Mouse (Mus musculus) heart, postnatal 36 days (tissue): ENCODE measurements at regions not wholly inside any gene's neighbourhood (a gene's known extent, or its start where the extent isn't known, plus 50 kb on each side); places are given as distances from the start of the nearest gene placed in this dataset.

ENCODE experiments used
- DNase-seq, 2 experiments: peaks; one replicate each; pipeline ENCODE4 v3.0.0; 2021 to 2022
- intact Hi-C: fragments of 180-260 bp; cut with DNase I; formaldehyde crosslinking; loops from one replicate; pipeline ENCODE4 v1.15.1; 2025

- intact Hi-C loops, result no loop called here
- no peak for DNase-seq
Measured at GRCm38 (mm10) chr4:12837097-12837426, 665.2 kb upstream of the Fam92a start.

GRCm38 (mm10) chr4:12836326-12837096 lies 664.7 kb upstream of the Fam92a start:
- DNase-seq, result no peak
- intact Hi-C loops, result no loop called here

- intact Hi-C loops, result no loop called here
Measured at GRCm38 (mm10) chr4:12826419-12826818, 654.6 kb upstream of the Fam92a start.

DNA sequence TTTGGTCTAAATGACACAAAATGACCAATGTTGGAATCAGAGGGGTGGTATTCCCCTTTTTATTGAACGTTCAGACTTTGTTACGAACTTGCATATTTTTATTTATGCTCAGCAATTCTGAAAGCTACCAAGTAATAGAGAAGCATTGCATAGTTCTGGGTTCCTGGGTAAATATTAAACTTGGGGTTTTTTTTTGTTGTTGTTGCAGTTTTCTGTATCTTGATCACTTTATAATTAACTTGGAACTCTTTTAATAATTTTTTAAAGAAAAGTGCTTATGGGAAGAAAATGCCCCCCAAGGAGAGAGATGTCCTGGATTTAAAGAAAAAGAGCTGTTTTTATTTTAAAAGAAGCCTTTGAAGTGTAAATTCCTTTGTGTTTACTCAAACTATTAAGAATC lies 642.4 kb upstream of the Fam92a start:
- intact Hi-C loops, result no loop called here
- DNase-seq, result no peak

More at GRCm38 (mm10) chr4:12826419-12826818, 654.6 kb upstream of the Fam92a start:
- no peak for DNase-seq

DNA sequence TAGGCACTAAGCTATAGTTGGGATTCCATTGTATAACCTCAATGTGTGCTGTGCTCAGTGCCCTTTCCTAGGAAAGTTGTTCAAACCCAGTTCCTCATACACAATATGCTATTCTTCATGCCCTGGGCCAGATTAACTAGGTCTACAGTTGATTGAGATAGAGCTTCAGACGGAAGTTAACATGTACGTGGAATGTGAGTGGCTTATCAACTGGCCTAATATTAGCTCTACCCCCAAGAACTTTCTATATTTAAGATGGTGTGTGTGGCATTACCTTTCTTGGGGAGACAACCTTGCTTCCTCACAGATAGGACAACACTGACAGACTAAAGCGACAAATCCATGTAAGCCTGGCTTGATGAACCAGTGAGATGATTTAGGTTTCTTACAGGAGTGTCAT lies 629.4 kb upstream of the Fam92a start:
- intact Hi-C loops, result no loop called here
- DNase-seq, result no peak

DNA sequence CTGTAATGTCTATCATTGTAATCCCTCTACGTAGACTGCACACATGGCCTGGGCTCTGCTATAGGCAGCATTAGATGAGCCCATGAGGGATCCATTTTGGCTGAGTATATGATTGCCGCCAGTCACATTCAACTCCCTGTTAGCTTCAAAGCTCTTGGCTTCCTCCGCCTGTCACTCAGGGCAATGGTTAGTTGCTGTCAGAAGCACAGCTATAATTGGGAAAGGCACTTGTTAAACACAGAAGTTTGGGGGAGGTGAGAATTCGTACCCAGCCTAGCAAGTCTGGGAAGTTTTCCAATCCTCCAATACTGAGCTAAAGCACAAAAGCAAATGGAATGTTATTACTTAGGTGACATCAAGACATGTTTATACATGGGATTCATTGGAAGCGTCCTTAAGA lies 627.7 kb upstream of the Fam92a start:
- DNase-seq, result no peak
- intact Hi-C loops, result no loop called here

DNA sequence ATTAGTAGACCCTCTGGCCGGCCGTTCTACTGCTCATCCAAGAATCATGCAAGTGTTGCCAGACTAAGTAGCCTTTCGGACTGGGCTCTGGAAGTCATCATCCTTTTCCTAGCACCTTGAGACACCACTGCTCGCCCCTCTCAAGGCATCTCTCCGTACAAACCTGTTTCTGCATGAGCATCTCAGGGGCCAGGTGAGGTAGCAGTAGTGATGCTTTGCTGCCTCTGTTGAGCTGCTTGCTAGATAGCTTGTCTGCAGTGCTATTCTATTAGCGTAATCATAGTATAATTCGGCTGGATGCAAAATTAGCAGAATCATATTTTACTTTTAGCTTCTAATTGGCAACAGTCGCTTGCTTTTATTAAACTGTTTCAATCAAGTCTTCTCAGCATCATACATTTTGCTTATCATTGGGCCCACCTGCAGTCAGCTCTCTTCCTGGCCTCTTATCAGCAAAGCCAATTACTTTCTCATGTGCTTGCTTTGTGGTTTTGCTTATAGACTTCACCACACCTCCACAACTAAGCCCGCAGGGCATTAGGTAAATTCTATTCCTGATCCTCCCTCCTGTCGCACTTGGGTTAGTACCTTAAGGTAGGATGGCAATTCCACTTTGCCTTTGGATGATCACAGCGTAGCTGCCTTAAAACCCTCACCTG lies 621.1 kb upstream of the Fam92a start:
- intact Hi-C loops, result no loop called here

DNA sequence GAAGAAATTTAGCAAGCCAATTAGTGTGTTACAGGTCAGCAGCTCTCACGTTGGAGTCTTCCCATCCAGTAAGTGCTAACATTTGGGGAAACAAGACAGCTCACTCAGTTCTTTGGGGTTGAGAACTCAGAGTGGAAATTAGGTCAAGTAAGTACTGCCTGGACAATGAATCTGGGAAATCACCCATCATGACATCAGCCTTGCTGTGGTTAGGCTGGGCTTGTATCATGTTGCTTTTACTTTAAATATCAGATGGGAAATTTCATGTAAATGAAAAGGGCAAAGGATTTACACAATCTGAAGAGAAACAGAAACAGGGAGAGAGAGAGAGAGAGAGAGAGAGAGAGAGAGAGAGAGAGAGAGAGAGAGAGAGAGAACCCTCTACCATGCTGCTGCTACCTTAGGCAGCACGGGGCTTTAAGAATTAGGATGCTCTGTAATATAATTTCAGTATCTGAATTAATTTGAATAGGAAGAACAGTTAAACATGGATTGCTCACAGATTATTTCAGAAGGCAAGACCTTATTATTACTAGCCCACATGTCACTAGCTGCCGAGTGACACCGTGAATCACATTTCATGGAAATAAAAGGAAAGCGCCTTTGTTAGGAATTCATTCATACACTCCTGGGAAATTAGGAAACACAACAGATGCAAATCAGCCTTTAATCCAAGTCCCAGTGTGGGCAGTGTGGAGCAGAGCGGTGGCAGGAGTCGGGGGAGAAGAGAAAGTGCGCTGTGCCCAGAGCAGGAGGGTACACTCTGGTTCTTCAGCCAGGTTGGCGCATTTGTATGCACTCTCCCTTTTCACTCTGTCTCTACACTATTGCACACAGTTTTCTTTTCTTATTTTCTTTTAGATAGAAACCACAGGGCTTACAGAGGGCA lies 620.2 kb upstream of the Fam92a start:
- intact Hi-C loops, result no loop called here
- no peak for DNase-seq

More for the DNA sequence above, 621.1 kb upstream of the Fam92a start:
- DNase-seq, result no peak

- intact Hi-C loops, result no loop called here
- no peak for DNase-seq
Measured at GRCm38 (mm10) chr4:12785840-12786239, 614.0 kb upstream of the Fam92a start.

DNA sequence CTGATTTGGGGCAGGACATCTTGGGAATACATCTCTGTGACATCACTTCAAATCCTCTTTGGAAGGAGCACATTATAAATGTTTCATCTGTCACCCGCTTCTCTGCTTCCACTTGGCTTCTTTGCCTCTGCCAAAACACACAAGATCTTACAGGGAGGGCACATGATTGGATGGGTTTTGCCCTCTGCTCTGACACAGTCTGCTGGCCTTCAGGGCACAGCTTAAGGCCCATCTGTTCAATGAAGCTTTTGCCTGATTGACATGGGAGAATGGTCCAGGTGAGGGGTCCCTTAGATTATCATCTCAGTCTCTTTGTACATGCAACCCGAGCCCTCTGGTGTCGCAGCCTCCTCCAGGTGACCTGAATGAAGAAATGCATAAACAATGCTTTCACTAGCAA lies 612.7 kb upstream of the Fam92a start:
- intact Hi-C loops, result no loop called here
- DNase-seq, result no peak

GRCm38 (mm10) chr4:12784068-12784467 lies 612.3 kb upstream of the Fam92a start:
- intact Hi-C loops, result no loop called here
- no peak for DNase-seq

DNA sequence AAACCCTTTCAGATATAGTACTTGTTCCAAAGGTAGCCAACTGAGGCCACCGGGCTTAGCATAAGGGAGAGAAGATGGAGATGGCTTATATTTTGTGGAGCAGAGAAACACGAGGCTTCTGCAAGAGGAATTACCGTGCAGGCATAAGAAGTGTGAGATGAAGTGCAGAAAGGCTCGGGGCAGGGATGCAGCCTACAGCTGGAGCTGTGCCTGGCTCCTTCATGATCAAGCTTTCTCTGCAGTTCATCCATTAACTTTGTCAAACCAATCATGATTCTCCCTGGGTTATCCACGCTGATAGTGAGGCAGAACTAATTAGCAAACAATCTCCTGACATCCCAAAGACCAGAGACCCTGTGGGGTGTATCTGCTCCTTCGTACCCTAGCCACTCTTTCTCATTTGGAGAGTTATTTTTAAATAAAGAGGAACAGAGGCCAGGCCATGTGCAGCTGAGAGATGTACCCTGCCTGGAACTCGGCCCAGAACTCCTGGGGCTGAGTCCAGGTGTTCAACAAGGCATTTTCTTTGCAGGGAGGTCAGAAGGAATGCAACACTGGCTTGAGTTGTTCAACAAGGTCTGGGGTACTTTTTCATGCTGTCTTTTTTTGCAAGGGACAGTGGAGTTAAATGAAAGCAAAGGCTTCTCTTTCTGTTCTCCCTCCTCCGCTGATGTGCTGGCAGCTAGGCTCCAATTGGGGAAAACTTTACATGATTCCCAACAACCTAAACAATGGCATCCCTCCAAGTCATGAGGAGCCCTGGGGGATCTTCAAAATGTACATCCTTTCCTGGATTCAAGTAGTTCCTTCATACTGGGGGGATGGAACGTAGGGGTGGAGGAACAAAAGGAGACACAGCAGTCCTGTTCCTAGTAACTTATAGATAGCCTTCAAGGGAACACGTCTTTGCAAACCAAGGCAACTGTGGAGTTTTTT lies 610.4 kb upstream of the Fam92a start:
- intact Hi-C loops, result no loop called here
- peak; percentile 14 to 25 for DNase-seq

GRCm38 (mm10) chr4:12780254-12780653 lies 608.4 kb upstream of the Fam92a start:
- intact Hi-C loops, result no loop called here
- DNase-seq, result no peak

DNA sequence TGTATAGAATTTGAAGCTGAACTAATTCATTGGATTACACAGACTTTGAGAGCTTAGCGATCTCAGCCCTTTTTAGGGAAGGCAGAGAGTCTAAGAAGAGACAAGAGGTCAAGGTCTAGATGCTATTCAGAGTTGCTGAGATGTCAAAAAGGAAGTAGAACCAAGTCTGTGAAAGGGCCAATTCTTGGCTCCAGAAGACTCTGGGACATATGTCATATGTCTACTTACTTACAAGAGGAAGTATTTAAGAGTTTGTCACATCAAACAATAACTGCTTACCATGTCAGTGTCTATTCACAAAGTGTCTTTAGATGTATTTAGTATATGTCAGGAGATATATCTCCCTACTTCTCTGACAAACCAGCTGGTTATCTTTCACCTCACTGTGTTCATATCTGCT lies 607.4 kb upstream of the Fam92a start:
- intact Hi-C loops, result no loop called here
- no peak for DNase-seq

GRCm38 (mm10) chr4:12778163-12778562 lies 606.3 kb upstream of the Fam92a start:
- DNase-seq, result no peak
- intact Hi-C loops, result no loop called here

DNA sequence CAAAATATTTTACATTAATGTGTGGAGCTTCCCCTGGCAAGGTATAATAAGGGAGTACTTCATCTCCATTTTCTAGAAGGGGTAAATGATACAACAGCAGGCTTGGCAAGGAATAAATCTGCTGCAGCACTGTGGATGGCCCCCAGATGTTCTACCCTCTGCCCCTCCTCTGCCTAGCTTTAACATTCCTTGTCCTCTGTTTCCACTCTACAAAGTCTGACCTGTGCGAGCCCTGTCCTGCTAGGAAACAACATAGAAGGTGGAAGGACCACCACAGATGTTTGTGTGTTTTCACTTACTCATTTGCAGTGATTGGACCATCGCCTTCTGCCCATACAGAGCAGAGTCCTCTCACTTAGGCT lies 604.4 kb upstream of the Fam92a start:
- DNase-seq, result no peak
- intact Hi-C loops, result no loop called here

GRCm38 (mm10) chr4:12775524-12776216 lies 603.9 kb upstream of the Fam92a start:
- intact Hi-C loops, result no loop called here
- DNase-seq, result no peak

DNA sequence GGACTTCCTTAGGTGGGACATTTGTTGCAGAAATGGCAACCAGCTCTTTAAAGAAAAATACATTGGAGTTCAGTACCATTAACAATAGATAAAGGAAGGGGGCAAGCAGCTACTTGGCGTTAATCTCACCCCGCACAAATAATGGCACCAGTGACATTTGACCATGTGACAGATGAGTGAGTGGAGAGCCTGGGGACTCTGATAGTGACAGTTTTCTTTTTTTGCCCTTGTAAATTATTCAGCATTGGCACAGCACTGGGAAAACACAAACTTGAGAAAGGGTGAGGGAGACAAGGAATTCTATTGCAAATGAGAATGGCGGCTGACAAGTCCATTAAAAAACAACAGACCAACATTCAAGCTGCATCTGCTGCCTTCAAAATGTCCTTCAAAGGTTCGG lies 603.3 kb upstream of the Fam92a start:
- intact Hi-C loops, result no loop called here
- DNase-seq, result no peak

GRCm38 (mm10) chr4:12774671-12775070 lies 602.9 kb upstream of the Fam92a start:
- no peak for DNase-seq
- intact Hi-C loops, result no loop called here

DNA sequence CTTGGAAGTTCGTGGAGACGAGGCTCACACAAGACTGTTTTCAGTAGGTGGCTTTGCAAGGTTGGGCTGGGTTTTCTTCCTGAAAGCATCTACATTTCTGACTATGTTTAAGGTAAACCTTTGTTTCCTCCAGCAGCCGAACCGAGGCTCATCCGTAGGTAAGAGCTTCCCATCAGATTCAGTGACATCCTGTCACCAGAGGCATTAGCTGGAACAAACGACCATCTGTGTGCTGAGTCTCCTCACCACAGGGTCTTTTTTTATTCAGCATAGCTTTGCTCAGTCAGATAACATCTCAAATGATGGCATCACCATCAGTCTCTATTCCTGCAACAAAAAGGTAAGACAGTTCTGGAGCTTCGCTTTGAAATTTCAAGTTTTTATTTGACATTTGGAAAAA lies 601.4 kb upstream of the Fam92a start:
- intact Hi-C loops, result no loop called here
- DNase-seq, result no peak
